Mouse (Mus musculus): ENCODE measurements around the gene Gart.

Gart gene

DNA sequence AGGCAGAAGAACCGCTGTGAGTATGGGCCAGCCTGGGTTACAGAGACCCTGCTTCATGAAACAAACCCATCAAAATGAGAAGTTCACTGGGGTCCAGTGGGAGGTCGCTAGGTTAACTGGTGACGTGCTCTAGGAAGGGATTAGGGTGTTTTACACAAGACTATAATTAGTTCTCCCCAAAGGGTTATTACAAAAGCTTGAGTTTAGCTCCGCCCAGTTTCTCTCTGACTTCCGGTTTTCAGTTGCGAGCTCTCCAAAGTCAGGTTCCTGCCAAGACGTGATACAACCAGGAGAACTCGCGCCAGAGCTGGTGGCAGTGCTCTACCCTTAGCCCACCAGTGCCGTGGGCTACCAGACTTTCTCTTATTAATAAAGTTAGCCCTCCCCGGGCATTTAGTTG, 35.5 kb downstream of the Gart start:
- DNase-seq (ENCODE audit: extremely low read depth, low read depth, low spot score) = no peak

DNA sequence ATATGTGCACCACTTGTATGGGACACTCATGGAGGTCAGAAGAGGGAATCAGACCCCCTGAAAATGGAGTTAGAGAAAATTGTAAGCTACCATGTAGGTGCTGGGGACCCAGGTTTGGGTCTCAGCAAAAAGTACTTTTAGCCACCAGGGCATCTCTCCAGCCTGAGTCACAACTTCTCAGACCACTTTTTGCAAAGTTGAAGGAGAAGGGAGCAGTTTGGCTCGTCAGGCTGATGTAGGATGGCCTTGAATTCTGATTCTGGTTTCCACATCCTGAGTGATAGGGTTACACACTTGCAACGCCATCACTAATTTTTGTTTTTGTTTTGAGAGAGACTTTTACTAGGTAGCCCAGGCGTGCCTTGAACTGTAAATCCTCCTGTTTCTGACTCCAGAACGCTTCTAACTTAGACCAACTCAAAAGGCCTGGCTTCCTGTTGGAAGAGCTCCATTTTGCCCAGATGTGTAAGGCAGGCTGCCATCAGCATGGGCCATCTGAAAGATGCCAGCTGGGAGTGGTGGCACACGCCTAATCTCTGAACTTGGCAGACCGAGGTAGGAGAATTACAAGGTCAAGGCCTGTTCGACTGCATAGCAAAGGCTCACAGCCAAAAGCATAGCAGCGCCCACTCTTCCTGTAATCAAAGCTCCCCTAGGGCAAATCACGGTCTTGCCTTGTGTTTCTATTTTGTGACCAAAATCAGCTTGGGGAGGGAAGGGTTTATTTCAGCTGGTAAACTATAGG, 37.1 kb downstream of the Gart start:
- DNase-seq (ENCODE audit: extremely low read depth, low read depth, low spot score) = peak; percentile 90

DNA sequence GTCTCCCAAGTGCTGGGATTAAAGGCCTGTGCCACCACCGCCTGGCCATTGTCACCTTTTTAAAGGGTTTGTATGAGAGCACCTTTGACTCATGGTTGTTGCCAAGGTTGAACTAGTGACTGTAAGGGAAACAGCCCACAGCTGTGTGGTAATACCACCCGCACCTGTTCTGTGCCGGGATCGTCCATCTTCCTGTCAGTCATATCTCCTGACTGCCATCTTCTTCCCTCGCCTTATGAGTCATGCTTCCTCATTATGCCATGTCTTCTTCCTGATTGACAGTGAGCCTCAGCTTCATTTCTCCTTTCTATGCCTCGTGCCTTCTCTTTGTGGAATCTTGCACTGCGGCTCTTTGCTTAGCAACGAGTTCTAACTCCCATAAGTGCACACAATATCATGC, 39.8 kb downstream of the Gart start:
- DNase-seq (ENCODE audit: extremely low read depth, low read depth, low spot score) = no peak

DNA sequence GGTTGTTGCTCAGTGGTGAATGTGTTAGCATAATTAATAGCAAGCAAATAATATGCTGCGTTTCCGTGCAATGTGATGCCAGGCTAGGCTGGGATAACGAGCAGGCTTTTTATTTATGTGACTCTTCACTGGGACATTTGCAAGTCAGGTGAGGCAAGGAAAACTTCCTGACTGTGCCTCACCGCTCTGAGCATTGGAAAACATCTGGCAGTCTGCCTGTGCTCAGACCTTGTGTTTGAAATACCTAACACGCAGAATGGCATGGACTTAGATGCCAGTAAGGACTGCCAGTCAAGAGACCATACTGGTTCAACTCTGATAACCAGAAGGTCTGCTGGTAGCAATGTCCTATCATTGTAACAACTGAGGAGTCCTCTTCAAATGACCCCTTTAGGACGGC, 41.6 kb downstream of the Gart start:
- no peak for DNase-seq (ENCODE audit: extremely low read depth, low read depth, low spot score)

DNA sequence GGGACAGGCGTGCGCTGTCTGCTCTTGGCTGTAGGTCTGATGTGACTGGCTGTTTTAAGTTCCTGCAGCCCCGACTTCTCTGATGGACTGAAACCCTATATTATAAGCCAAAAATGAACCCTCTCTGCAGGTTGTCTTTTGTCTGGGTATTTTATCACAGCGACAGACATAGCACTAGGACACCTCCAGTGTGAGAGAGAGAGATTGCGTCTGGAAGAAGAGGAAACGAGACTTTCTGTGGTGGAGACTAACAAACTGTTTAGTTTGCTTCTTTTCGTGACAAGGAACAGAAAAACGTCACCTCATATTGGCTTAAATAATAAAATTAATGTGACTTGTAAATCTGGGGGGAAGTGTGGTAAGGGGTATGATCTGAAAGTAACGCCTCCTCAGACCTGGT, 45.1 kb downstream of the Gart start:
- no peak for DNase-seq (ENCODE audit: extremely low read depth, low read depth, low spot score)

DNA sequence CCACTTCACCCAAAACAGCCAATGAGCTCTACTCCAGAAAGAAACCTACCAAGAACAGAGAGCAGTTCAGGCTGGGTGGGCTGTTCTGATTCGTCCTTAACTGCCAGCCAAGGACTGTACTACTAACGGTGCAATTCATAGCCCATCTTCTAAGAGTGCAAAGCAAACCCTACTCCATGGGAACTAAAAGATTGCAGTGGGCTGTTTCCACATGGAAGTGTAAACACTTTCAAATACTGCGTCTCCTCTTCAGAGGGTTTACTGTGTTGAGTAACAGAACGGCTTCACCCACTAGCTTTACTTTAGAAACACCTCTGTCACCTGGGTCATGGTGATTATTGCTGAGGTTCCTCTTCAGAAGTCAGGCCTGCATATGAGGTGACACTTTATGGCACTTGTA, 45.7 kb downstream of the Gart start:
- no peak for DNase-seq (ENCODE audit: extremely low read depth, low read depth, low spot score)

DNA sequence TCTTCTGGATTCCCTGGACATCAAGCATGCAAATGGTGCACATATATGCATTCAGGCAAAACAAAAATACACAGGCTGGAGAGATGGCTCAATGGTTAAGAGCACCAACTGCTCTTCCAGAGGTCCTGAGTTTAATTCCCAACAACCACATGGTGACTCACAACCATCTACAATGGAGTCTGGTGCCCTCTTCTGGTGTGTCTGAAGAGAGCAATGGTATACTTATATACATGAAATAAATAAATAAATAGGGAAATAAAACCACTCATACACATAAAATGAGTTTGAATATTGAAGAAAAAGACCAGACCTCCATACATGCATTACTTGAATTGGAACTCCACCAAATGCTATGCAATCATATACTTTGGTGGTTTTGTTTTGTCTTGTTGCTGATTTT, 47.5 kb downstream of the Gart start:
- DNase-seq (ENCODE audit: extremely low read depth, low read depth, low spot score) = no peak

DNA sequence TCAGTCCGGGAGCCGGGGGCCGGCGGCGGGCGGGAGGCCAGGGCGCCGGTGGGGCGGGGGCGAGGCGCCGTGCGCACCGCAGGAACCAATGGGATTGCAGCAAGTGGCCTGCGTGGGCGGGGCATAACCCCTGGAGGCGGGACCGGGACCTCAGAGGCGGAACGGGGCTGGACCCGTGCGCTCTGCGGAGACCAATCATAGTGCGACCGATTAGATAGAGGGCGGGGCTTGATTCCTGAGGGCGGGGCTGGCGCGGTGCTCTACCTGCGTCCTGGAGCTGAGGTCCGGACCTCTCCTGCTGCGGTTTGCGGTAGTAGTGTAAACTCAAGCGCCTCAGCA, 49.1 kb downstream of the Gart start, which contains the start of gene Tmem50b:
Gene Tmem50b, minus strand, starts transcription at position 129 of the 339 bp plus-strand sequence.
- DNase-seq (ENCODE audit: extremely low read depth, low read depth, low spot score) = peak; percentile 56

DNA sequence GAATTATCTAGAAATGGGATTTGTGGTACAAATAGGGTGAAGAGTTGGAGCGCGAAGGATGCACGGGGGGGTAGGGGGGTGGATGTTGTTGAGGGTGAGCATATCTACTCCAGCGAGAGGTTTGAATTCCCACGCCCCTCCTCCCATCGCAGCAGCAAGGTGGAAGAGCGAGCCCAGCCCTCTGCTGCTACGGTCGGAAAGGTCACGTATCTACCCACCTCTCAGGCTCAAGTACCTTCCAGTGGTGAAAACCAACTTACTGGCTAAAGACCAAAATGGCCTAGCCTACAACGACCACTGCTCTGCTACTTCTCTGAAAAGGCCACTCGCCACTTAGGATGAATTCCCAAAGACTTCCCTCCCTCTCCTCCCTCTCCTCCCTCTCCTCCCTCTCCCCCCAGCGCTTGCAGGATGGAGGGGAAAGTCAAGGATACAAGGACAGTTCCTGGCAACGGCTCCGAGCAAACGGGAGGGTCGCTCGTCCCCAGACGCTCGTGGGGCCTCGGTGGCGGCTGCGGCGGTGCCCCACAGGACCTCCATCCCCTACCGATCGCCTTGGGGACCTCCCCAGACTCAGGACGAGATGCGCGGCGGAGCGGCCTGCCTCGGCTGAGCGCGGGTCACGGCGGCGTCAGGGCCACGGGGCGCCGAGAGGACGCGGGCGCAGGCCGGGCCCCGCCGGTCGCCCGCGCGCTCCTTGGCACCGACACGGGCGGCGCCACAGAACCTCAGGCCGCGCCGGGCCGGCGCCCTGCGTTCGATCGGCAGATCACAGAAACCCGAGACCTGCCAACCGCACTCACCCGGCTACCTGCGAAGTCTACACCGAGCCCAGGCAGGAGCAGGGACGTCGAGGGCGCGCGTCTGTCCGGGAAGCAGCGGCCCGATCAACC, 49.7 kb downstream of the Gart start:
- no peak for DNase-seq (ENCODE audit: extremely low read depth, low read depth, low spot score)

DNA sequence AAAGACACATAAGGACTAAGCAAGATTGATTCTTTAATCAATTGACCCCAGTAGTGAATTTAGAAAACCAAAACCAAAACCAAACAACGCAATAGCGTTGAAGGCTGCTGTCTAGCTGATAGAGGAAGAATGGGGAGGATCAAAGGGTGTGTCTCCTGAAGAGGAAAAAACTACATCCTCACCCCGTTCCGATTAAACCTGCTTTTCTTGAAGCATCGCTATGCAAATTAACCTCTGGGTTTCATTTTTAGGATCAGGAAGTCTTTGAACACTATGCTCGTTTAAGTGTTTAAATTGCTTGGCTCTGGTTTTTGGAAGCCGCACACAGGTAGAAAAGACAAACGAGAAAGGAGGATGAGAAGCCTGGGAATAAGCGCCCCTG, 50.4 kb downstream of the Gart start:
- no peak for DNase-seq (ENCODE audit: extremely low read depth, low read depth, low spot score)

DNA sequence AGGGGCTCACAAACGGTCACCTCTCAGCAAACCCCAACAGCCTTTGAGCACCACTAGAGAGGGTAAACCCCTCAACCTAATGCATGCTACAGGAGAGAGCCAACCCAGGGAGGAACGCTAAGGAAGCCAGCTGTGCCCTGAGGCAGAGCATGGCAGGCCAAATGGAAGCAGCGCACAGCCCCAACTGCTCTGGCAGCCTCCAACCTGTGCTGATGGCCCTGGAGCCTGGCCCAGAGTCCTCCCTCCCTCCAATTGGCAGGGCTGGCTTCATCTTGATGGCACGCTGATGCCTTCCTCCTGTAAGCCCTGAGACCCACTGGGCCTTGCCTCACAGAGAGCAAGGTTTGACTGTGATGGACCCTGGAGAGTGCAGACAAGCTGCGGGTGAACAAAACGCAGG, 51.7 kb downstream of the Gart start:
- no peak for DNase-seq (ENCODE audit: extremely low read depth, low read depth, low spot score)

DNA sequence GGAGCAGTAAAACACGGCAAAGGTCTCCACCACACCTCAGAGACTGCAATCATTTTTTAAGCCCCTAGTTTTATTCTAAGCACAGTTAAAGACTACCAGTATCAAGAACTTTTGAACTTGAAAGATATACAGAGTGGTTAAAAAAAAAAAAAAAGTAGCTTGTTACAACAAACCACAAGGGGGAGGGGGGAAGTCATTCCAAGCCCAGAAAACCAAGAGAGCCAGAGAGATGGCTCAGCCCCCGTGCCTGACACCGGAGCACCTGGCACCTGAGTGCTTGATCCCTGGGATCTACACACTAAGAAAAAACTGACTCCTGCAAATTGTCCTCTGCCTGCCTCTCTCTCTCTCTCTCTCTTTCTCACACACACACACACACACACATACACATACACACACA, 53.5 kb downstream of the Gart start:
- no peak for DNase-seq (ENCODE audit: extremely low read depth, low read depth, low spot score)

DNA sequence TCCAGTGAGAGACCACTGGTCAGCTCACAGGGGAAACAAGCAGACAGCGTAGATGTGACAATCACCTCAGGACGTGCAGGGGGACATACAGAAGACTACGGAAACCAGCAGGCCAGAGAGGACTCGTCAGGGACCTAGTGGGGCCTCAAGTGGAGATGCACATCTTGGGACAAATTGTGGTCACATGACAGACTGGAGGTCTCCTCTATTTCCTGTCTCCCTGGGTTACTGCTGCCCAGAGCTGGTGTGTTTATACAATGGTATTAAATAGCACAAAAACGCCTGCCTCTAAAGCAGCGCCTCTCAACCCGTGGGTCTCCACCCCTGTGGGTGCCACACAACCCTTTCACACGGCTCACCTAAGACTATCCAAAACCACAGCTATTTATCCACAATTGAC, 54.6 kb downstream of the Gart start:
- no peak for DNase-seq (ENCODE audit: extremely low read depth, low read depth, low spot score)

DNA sequence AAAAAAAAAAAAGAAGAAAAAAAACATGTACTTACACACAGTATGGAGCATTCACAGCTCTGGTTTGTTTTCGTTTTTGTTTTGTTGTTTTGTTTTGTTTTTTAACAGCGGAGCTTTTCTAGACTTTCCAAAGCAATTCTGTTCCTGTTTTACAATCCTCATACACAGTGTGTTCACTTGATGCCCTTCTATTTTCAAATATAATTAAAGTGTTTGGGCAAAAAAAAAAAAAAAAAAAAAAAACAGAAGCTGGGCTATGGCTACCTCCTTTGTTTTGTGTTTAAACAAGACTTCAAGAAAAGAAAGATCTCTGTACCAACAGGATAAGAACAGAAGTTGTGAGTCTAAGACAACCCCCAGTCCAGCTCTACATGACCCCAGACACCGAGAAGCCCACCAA, 58.0 kb downstream of the Gart start:
- no peak for DNase-seq (ENCODE audit: extremely low read depth, low read depth, low spot score)

DNA sequence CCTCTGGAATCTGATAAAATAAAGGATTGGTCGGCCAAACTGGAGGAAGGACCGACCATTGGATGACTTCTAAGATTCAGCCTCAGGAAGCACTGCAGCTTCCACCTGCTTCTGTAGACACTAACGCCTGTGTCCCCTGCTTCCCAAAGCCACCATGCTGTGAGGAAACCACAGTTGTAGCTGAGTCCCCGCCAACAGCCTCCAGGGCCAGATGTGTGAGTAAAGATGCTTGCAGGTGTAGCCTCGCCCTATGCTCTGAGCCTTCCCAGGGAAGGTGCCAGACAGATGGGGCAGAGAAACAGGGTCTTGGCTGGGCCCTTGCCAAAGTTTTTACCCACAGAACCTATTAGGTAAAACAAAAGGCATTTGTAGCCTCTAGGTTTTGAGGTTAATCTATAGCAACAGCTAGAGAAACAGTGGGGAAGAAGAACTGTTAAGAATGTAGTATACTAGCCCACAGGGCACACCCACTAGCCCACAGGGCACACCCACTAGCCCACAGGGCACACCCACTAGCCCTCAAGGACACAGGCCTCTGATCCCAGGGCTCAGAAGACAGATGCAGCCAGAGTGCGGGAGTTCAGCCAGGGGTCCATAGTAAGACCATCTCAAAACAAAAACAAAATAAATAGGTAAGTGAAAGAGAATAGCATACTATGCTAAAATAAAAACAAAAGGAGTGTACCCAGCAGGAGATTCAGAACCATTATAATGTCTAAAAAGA, 58.9 kb downstream of the Gart start:
- no peak for DNase-seq (ENCODE audit: extremely low read depth, low read depth, low spot score)

DNA sequence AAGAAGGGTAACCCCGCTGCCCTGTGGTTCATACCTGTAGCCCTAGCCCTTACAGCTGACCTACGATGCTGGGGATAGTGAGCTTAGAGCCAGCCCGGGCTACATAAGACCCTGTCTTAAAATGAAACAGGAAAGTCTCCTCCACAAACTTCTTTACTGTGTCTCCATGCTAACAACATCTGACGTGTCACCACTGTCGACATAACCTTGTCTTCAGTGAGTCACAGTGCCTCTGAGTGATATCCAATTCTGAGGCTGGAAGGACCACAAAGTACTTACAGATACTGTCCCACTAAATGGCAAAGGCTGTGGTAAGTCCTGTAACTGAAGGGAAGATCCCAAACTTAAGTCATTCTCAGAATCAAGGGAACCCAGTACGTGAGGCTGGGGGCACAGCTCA, 60.5 kb downstream of the Gart start:
- no peak for DNase-seq (ENCODE audit: extremely low read depth, low read depth, low spot score)

DNA sequence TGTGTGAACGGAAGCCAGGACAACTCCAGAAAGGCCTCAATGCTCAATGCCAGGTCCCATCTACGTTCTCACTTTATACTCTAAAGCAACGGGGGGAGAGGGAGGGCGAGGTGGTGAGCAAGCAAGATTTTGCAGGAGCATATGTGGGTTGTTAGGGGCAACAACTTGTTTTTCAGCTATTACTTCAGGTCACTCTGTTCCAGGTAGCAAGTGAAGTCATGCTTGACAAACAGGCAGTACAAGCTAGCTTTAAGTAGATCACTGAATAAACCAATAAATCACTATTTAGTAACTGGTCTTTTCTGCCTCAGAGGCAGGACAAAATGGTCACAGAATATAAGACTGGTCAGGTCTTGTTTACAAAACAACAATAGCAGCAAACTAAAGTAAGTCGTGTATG, 61.1 kb downstream of the Gart start:
- no peak for DNase-seq (ENCODE audit: extremely low read depth, low read depth, low spot score)

DNA sequence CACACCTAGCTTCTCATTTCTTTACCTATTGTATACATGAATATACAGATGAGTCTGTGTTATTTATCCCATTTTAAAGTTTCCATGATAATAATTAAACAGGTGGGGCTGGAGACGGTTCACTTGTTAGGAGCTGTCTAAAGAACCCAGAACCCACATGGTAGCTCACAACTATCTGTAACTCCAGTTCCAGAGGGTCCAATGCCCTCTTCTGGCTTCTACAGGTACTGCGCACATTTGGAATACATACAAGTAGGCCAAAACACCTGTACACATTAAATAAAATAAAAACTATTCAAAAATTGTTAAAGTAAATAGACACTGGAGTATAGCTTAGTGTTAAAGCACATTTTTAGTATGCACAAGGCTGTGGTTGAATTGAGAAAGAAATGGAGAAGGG, 64.4 kb downstream of the Gart start:
- DNase-seq (ENCODE audit: extremely low read depth, low read depth, low spot score) = no peak

DNA sequence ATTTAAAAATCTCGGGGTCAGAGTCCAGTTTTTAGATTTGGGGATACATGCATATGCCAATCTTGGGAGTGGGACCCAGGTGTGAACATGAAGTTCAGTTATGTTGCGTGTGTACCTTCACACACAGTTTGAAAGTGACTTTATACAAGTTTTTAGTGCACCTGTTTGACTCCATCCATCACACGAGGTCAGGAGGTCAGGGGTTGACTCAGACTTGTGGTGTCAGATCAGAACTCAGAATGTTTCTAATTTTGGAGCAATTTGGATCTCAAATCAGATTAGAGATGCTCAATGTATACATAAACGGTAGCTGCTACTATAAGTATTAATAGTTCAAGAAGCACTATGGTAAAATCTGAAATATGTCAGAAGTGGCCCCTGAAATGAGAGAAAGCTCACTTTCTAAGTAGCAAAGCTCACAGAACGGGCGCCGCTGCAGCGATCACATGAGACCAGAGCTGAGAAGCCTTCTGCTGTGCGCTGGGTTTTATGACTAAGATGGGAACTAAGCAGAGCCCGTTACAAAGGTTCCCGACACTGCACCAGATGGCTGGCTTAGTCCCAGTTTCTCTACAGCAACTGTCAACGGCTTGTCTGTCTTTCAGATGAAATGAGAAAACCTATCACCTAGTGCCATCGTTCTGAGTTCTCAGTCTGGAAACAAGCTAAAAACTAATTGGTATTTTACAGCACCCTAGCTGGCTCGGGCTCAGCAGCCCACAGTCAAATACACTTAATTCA, 67.6 kb downstream of the Gart start:
- DNase-seq (ENCODE audit: extremely low read depth, low read depth, low spot score) = no peak

DNA sequence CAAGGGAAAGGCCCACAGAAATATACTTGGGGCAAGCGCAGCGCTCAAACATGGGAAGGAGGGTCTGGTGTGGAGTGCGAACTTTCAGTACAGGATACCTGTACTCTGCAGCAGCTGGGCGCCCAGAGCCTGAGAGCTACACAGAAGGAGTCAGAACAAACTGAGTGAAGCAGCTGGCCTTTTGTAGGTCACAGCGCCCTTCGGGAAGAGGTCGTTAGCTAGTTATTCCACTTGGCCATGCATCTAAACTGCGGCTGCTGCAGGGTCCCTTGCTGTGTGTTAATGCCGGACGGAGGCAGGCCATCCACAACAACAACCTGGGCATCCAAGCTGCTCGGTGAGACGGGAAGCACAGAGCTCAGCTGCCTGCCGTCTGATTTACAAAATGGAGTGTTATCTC, 71.6 kb downstream of the Gart start:
- DNase-seq (ENCODE audit: extremely low read depth, low read depth, low spot score) = no peak

Measured in fat pad, adult 2 months (tissue).